Mouse (Mus musculus): ENCODE data around the gene Tifa.

Tifa gene

DNA sequence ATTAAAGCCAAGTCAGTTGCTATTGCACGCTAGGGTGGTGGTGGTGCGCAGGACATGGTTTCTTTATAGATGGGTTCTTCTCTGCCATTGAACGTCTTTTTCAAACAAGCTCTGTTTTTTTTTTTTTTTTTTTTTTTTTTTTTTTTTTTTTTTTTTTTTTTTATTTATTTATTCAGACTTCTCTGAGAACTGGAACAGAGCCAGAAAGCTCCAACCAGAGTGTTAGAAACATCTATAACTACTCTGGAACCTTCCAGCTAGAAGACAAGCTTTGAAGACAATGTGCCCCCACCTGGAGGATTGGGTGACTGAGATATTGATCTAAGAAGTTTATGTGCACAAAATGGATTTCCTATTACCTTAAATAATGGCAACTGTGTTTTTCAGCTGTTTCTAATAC, 74.0 kb downstream of the Tifa start:
- DNase-seq (ENCODE audit: low read depth, low spot score): no peak

DNA sequence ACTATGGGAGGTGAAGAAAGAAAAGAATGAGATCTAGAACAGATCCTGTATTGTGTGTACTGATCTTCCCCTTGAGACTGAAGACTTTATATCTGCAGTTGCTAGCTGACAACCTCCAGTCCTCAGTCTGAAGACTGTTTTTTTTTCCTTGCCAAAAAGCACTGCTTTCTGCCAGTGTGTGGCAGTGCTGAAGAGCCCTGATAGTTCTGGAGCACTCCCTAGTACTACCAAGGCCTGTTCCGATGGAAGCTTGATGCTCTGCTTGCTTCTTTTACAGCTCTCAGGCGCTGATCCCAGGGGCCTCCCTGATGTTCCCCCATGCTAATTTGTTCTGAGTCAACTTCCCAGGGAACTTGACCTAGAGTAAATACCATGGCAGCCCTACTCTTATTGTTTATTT, 74.6 kb downstream of the Tifa start:
- no peak for DNase-seq (ENCODE audit: low read depth, low spot score)

- DNase-seq (ENCODE audit: low read depth, low spot score): no peak
Measured at GRCm38 (mm10) chr3:127868046-127868758, 78.6 kb downstream of the Tifa start.

GRCm38 (mm10) chr3:127868880-127869279, 79.3 kb downstream of the Tifa start:
- DNase-seq (ENCODE audit: low read depth, low spot score): no peak

- DNase-seq (ENCODE audit: low read depth, low spot score): no peak
Measured at GRCm38 (mm10) chr3:127871575-127871974, 82.0 kb downstream of the Tifa start.

GRCm38 (mm10) chr3:127874254-127874883, 84.8 kb downstream of the Tifa start:
- peak; percentile 56 for DNase-seq (ENCODE audit: low read depth, low spot score)

DNA sequence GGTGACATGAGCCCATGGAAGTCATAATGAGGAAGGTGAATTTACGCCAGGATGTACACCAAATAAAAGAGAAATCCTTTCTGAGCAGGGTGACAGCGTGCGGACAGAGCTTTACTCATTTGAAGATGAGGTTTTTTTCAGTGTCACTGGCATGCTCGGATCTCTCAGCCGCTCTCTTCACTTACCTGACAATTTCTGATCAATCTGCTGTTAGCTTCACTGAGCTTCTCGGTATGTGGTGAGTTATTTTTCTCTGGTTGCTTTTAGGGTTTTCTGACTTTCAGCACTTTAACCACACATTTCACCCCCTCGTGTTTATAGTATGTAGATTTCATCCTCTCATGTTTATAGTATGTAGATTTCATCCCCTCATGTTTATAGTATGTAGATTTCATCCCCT, 85.5 kb downstream of the Tifa start:
- no peak for DNase-seq (ENCODE audit: low read depth, low spot score)

DNA sequence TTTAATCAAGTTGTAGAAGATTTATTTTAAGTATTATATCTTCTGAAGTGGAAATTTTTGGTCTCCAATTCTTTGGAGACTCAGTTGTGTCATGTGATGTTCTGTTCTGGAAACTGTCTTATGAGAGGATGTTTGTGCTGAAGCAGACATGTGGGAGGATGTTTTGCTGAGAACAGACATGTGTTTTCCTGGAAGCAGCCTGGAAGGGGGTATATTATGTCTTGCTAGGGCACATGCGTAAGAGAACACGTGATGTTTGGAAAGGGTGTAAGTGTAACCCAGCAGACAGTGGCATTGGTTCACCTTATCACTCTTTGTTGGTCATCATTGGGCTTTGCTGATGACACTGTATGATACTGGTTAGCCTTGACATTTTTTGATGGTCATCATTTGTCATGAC, 85.9 kb downstream of the Tifa start:
- no peak for DNase-seq (ENCODE audit: low read depth, low spot score)

DNA sequence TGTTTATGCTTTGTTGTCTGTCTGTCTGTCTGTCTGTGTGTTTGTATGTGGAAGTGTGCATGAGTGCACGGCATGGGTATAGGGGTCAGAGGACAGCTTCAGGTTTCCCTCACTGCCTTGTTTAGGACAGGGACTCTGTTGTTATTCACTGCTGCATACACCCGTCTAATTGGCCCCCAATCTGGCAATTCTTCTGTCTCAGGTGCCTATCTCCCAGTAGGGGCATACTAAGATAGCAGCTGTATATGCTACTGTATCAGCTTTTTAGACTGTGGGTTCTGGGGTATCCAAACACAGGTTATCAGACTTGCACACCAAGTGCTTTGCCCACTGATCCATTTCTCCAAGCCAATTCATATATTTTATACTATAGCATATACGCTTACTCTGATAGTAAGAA, 90.4 kb downstream of the Tifa start:
- DNase-seq (ENCODE audit: low read depth, low spot score): no peak

DNA sequence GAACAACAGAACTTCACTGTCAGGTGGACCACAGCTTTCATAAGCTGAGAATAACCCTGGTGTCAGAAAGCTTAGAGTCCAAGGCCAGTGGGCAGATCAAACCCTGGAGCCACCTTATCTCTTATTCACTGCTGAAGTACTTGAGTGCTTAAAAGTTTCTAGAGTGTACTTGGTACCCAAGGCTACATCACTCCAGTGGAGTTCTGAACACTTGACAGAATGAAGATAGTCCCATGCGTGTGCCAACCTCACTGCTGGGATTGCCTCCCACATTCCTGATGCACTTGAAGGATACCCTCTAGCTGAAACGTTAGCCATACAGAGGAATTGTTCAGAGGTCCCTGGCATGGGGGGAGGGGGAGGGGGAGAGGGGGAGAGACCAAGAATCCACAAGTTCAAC, 92.1 kb downstream of the Tifa start:
- no peak for DNase-seq (ENCODE audit: low read depth, low spot score)

All from 3T3-L1 (cell line).